Mouse (Mus musculus) forebrain, embryonic 13.5 days (tissue): ENCODE data around the gene Glb1. TPM values are rescaled to one million over a fixed set of nuclear protein-coding genes. Genes with fewer than 3 reads are reported as not detected.
"Not testable (repeated sequence)": the region's sequence is repeated elsewhere in the genome, so short reads cannot be mapped to it uniquely, and the experiment has no call there.

ENCODE experiments used
- ATAC-seq: fragments of 200-750 bp; cut with Nextera tagmentation; 2 replicates; pipeline ENCODE4 v1.8.0; 2017
- H3K27ac ChIP-seq: fragments of 300-500 bp; sonication (generic); 2 replicates; pipeline ENCODE4 v1.5.1; 2015; ENCODE audit warnings: inconsistent platforms, mild to moderate bottlenecking, moderate library complexity
- H3K27me3 ChIP-seq: fragments of 300-500 bp; sonication (generic); 2 replicates; pipeline ENCODE4 v1.6.1; 2015; ENCODE audit warnings: mild to moderate bottlenecking, inconsistent platforms
- H3K36me3 ChIP-seq: fragments of 300-500 bp; sonication (generic); 2 replicates; pipeline ENCODE4 v1.6.1; 2015; ENCODE audit warnings: mild to moderate bottlenecking, inconsistent platforms; ENCODE audit not compliant: poor library complexity, severe bottlenecking
- H3K4me1 ChIP-seq: fragments of 300-500 bp; sonication (generic); 2 replicates; pipeline ENCODE4 v1.6.1; 2015; ENCODE audit warnings: inconsistent platforms
- H3K4me2 ChIP-seq: fragments of 300-500 bp; sonication (generic); 2 replicates; pipeline ENCODE4 v1.6.1; 2015; ENCODE audit warnings: inconsistent platforms, mild to moderate bottlenecking, moderate library complexity
- H3K4me3 ChIP-seq: fragments of 300-500 bp; sonication (generic); 2 replicates; pipeline ENCODE4 v1.5.1; 2015; ENCODE audit warnings: mild to moderate bottlenecking, inconsistent platforms
- H3K9ac ChIP-seq: fragments of 300-500 bp; sonication (generic); 2 replicates; pipeline ENCODE4 v1.6.1; 2015; ENCODE audit warnings: mild to moderate bottlenecking, inconsistent platforms
- H3K9me3 ChIP-seq: fragments of 300-500 bp; sonication (generic); replicated peaks from 2 replicates; pipeline ENCODE4 v1.6.1; 2016; ENCODE audit warnings: inconsistent platforms
- WGBS: fragments of 180-500 bp; shearing (Covaris S2); methylation state at CpG from one replicate; pipeline ENCODE4 v1.1.7; 2015; 5-methylcytosine and 5-hydroxymethylcytosine counted together
- polyA plus RNA-seq: library from polyadenylated mRNA; unstranded; fragments of >200 nt; fragmentation: Nextera tagmentation; extraction: Ambion mirVana; gene quantifications from 2 replicates; pipeline ENCODE4 v1.2.1, GENCODE M21; 2015

The Glb1 gene
- polyA plus RNA-seq, 1 experiment from 2014 or later: 17.1 TPM

DNA sequence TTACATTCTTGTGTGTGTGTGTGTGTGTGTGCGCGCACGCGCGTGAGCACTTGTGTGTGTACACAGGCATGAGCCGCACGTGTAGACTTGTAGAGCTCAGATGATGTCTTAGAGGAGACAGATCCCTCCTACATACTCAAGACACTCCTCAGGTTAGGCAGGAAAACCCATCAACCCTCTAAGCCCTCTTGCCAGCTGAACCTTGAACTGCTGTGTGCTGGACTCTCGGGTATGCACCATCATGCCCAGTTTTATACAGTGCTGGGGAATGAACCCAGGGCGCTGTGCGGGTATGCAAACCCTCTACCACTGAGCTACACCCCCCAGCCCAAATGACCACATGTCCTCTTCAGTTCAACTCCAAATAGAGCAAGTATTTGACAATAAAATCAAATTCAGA, 15.7 kb upstream of the Glb1 start:
- 97% methylated on average over 10 of the region's 10 CpGs for WGBS

GRCm38 (mm10) chr9:114387086-114387485, 13.8 kb upstream of the Glb1 start:
- 82% methylated on average over 6 of the region's 6 CpGs for WGBS
- H3K9ac ChIP-seq: no peak overlapping the region
- H3K27ac ChIP-seq: no peak overlapping the region
- no peak overlapping the region for H3K4me2 ChIP-seq
- no peak overlapping the region for H3K4me3 ChIP-seq
- 0 out of 2 replicates have a peak, but pooled peaks cover 5% of the 10 kb centered on the region for H3K36me3 ChIP-seq
- no peaks in the 10 kb centered on the region for H3K4me1 ChIP-seq
- ATAC-seq: no peak
- H3K9me3 ChIP-seq: no peaks in the 10 kb centered on the region; the same call in 1 of the 2 replicates
- H3K27me3 ChIP-seq: no peaks in the 10 kb centered on the region

More for the DNA sequence above, 15.7 kb upstream of the Glb1 start:
- no peaks in the 10 kb centered on the region for H3K4me1 ChIP-seq
- no peak overlapping the region for H3K4me3 ChIP-seq
- no peaks in the 10 kb centered on the region; the same call in 1 of the 2 replicates for H3K9me3 ChIP-seq
- H3K27ac ChIP-seq: no peak overlapping the region
- no peak overlapping the region for H3K4me2 ChIP-seq
- 0 out of 2 replicates have a peak, but pooled peaks cover 5% of the 10 kb centered on the region for H3K36me3 ChIP-seq
- H3K9ac ChIP-seq: no peak overlapping the region
- ATAC-seq: no peak
- H3K27me3 ChIP-seq: no peaks in the 10 kb centered on the region

- no peak overlapping the region for H3K4me3 ChIP-seq
- no peak overlapping the region for H3K4me2 ChIP-seq
- no peaks in the 10 kb centered on the region for H3K27me3 ChIP-seq
- ATAC-seq: no peak
- H3K27ac ChIP-seq: no peak overlapping the region
- no peaks in the 10 kb centered on the region; the same call in 1 of the 2 replicates for H3K9me3 ChIP-seq
- no peaks in the 10 kb centered on the region for H3K4me1 ChIP-seq
- H3K9ac ChIP-seq: no peak overlapping the region
- H3K36me3 ChIP-seq: 0 out of 2 replicates have a peak, but pooled peaks cover 5% of the 10 kb centered on the region
- WGBS: 88% methylated on average over 8 of the region's 8 CpGs
Measured at GRCm38 (mm10) chr9:114388288-114388687, 12.6 kb upstream of the Glb1 start.

DNA sequence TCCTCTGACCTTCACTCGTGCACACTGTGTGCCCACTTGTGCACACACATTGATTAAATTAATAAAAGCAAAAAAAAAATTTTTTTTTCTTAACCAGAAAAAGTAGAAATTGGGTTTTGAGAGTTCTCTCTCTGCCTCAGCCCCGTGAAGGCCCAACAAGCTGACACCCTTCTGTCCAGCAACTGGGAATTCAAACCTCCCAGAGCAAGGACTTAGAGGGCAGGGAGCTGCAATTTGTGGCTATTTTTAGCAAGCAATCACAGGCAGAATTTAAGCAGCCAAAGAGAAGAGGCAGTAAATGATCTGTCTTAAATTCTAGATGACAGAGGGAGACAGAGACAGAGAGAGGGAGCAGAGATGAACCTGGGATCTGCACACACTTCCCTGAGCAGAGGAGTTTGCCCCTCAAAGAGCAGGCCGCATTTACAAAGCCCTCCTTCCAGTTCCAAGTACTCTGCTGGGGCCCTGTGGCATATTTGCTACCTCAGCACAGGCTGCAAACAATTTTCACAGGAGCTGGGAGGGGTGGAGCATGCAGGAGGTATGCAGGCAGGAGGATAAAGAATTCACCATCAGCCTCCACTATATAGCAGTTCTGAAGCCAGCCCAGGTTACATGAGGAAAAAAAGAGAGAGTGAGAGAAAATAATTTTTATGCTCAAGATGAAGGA, 12.0 kb upstream of the Glb1 start:
- no peak for ATAC-seq
- Histone ChIP-seq H3K4me2 (no peak overlapping the region), H3K9ac (no peak overlapping the region), H3K27me3 (no peaks in the 10 kb centered on the region), H3K27ac (no peak overlapping the region), H3K36me3 (0 out of 2 replicates have a peak, but pooled peaks cover 5% of the 10 kb centered on the region), H3K4me3 (no peak overlapping the region), H3K4me1 (no peaks in the 10 kb centered on the region), H3K9me3 (no peaks in the 10 kb centered on the region; the same call in 1 of the 2 replicates)
- WGBS: 93% methylated on average over 3 of the region's 3 CpGs

GRCm38 (mm10) chr9:114389371-114389904, 11.4 kb upstream of the Glb1 start:
- ATAC-seq: no peak
- WGBS: 81% methylated on average over 8 of the region's 8 CpGs
- Histone ChIP-seq H3K9me3 (no peaks in the 10 kb centered on the region; the same call in 1 of the 2 replicates), H3K27ac (no peak overlapping the region), H3K4me2 (peak overlapping the region; percentile 87), H3K4me1 (no peaks in the 10 kb centered on the region), H3K9ac (no peak overlapping the region), H3K4me3 (peak overlapping the region; percentile 74), H3K27me3 (no peaks in the 10 kb centered on the region), H3K36me3 (0 out of 2 replicates have a peak, but pooled peaks cover 3% of the 10 kb centered on the region)

DNA sequence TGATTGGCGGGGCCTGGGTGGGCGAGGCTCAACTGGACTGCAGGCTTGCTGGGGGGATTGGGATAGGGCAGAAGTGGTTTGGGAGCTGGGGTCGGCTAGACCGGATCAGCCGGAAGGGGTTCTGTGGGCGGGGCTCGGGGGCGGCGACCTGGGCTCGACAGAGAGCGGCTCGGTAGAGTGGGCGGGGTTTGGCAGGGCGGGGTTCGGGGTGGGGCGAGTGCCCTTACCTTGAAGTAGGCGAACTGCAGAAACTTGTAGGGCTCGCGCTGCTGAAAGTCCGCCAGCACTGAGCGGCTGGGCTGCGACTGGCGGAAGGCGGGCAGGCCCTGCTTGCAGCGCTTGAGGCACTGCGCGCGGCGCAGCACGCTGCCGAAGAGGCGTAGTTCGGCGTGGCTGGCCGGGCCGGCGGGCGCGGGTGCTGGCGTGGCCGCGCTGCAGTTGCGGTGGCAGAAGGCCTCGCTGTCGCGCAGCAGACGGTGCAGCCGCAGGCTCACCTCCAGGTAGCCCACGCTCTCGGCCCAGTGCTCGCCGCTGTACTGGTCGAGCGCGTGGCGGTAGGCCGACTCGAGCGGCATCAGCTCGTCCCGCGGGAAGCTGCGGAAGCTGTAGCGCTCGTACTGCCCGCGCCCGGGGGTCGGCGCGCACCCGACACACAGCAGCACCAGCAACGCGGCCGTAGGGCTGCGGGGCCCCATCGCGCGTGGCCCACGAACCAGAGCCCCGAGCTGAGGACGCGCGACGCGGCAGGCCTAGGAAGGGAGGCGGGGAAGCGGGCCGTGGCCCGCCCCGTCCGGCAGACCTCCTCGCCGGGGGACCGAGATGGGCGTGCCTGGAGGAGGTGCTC, 10.7 kb upstream of the Glb1 start, which contains the start of gene Crtap:
Gene Crtap (minus strand): TSS at position 771 of the 844 bp plus-strand sequence.
- no peaks in the 10 kb centered on the region for H3K27me3 ChIP-seq
- ATAC-seq: peak; percentile 81
- no peak within 1 kb of the TSS for H3K27ac ChIP-seq
- H3K36me3 ChIP-seq: no peaks in the 10 kb centered on the region
- peak within 1 kb of the TSS; percentile 74 for H3K4me3 ChIP-seq
- H3K9me3 ChIP-seq: no peaks in the 10 kb centered on the region; the same call in 1 of the 2 replicates
- 1% methylated on average over 88 of the region's 96 CpGs for WGBS
- no peaks in the 10 kb centered on the region for H3K4me1 ChIP-seq
- H3K9ac ChIP-seq: peak within 1 kb of the TSS; percentile 78
- peak within 1 kb of the TSS; percentile 87 for H3K4me2 ChIP-seq

GRCm38 (mm10) chr9:114390749-114391075, 10.2 kb upstream of the Glb1 start:
- peak overlapping the region; percentile 78 for H3K9ac ChIP-seq
- peak overlapping the region; percentile 87 for H3K4me2 ChIP-seq
- no peak overlapping the region for H3K27ac ChIP-seq
- H3K4me1 ChIP-seq: no peaks in the 10 kb centered on the region
- no peaks in the 10 kb centered on the region for H3K27me3 ChIP-seq
- H3K36me3 ChIP-seq: no peaks in the 10 kb centered on the region
- 4% methylated on average over 10 of the region's 10 CpGs for WGBS
- peak overlapping the region; percentile 74 for H3K4me3 ChIP-seq
- ATAC-seq: no peak
- no peaks in the 10 kb centered on the region; the same call in 1 of the 2 replicates for H3K9me3 ChIP-seq

DNA sequence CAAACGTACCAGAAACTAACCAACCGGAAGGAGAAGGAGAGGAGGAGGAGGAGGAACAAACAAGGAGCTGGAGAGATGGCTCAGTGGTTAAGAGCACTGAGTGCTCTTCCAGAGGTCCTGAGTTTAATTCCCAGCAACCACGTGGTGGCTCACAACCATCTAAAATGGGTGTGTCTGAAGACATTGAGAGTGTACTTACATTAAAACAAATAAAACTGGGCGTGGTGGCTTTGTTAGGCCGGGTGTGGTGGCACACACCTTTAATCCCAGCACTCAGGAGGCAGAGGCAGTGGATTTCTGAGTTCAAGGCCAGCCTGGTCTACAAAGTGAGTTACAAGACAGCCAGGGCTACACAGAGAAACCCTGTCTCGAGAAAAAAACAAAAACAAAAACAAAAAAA, 6.7 kb upstream of the Glb1 start:
- H3K4me2 ChIP-seq, H3K9me3 ChIP-seq, H3K9ac ChIP-seq, H3K36me3 ChIP-seq, H3K27me3 ChIP-seq, H3K4me3 ChIP-seq, H3K27ac ChIP-seq, H3K4me1 ChIP-seq, ATAC-seq: not testable (repeated sequence)
- 62% methylated on average over 6 of the region's 6 CpGs for WGBS

- Histone ChIP-seq H3K4me1 (no peaks in the 10 kb centered on the region), H3K36me3 (no peaks in the 10 kb centered on the region), H3K27ac (no peak overlapping the region), H3K9ac (no peak overlapping the region), H3K4me3 (no peak overlapping the region), H3K27me3 (no peaks in the 10 kb centered on the region), H3K9me3 (no peaks in the 10 kb centered on the region; the same call in 1 of the 2 replicates), H3K4me2 (no peak overlapping the region)
- no peak for ATAC-seq
- 92% methylated on average over 8 of the region's 8 CpGs for WGBS
Measured at GRCm38 (mm10) chr9:114394677-114395076, 6.2 kb upstream of the Glb1 start.

DNA sequence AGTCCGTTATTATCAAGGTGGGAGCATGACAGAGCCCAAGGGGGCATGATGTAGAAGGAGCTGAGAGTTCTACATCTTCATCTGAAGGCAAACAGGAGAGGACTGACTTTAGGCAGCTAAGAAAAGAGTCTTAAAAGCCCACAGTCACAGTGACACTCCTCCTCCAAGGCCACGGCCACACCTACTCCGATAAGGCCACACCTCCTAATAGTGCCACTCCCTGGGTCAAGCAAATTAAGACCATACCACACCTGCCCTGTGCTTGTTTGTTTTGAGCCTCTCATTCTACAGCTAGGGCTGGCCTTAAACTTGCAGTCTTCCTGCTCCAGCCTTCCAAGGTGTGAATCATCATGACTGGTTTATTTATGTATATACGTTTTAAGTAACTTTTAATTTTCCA, 5.6 kb upstream of the Glb1 start:
- Histone ChIP-seq H3K9ac (no peak overlapping the region), H3K27ac (no peak overlapping the region), H3K36me3 (no peaks in the 10 kb centered on the region), H3K9me3 (no peaks in the 10 kb centered on the region), H3K4me1 (no peaks in the 10 kb centered on the region), H3K4me3 (no peak overlapping the region), H3K4me2 (no peak overlapping the region), H3K27me3 (no peaks in the 10 kb centered on the region)
- no peak for ATAC-seq
- WGBS: 89% methylated on average over 4 of the region's 4 CpGs

DNA sequence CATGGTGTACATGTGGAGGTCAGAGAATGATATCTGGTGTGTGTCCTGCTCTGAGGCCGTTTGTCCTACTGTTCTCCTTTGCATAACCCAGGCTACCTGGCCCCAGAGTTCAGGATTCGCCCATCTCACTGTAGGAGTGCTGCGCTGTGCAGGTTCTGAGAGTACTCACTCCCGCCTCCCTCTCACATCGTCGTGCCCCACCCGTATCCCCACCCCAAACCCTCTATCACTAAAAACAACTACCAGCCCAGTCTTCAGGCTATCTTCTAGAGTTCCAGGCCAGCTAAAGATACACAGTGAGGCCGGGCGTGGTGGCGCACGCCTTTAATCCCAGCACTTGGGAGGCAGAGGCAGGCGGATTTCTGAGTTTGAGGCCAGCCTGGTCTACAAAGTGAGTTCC, 1.2 kb upstream of the Glb1 start:
- Histone ChIP-seq H3K9ac (no peak overlapping the region), H3K27ac (no peak overlapping the region), H3K4me2 (no peak overlapping the region), H3K4me1 (peaks cover 11% of the 10 kb centered on the region), H3K27me3 (no peaks in the 10 kb centered on the region), H3K9me3 (no peaks in the 10 kb centered on the region), H3K36me3 (peaks cover 4% of the 10 kb centered on the region), H3K4me3 (no peak overlapping the region)
- no peak for ATAC-seq
- WGBS: 92% methylated on average over 12 of the region's 12 CpGs

GRCm38 (mm10) chr9:114400588-114400948, 308 bp upstream of the Glb1 start:
- peak overlapping the region; percentile 86 for H3K9ac ChIP-seq
- H3K27ac ChIP-seq: peak overlapping the region; percentile 78
- peak overlapping the region; percentile 69 for H3K4me2 ChIP-seq
- no peaks in the 10 kb centered on the region for H3K27me3 ChIP-seq
- H3K36me3 ChIP-seq: peaks cover 13% of the 10 kb centered on the region
- H3K4me1 ChIP-seq: peaks cover 11% of the 10 kb centered on the region
- ATAC-seq: no peak
- H3K9me3 ChIP-seq: no peaks in the 10 kb centered on the region
- 21% methylated on average over 5 of the region's 5 CpGs for WGBS
- H3K4me3 ChIP-seq: peak overlapping the region; percentile 78
